Mouse (Mus musculus): Measurements from ENCODE around the gene Fam170b. TPM values are rescaled to one million over a fixed set of nuclear protein-coding genes. Genes with fewer than 3 reads are reported as not detected.

The Fam170b gene
- 0.13 TPM in 1 of 2 replicates, not detected in the other for total RNA-seq (2012; rRNA removed)

DNA sequence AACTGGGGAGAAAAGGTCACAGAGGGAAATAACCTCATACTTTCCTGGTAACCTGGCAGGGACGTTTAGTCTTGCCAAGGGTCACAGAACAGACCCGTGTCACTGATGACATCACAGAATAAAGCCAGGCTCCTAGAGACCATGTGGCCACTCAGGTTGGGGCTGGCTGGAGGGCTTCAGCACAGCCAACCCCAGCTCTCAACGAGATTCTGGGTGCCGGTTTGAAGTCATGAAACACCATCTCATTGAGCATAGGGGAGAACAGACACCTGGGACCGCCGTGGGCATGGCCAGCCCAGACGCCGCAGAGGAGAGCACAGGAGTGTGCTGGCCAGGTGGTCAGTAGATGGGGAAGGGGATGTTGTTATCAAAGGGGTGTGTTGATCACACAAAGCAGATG, at the start of gene Fam170b:
TSS of gene Fam170b (plus strand) at position 116 of the 400 bp plus-strand sequence.
- no peak within 1 kb of the TSS for H3K4me3 ChIP-seq (ENCODE audit: insufficient read depth in 1 of 2, low read depth in 1 of 2, low read length in 2 of 2, poor library complexity in 1 of 2, severe bottlenecking in 1 of 2)
- no peak for DNase-seq (ENCODE audit: low read depth, low spot score)
- in situ Hi-C loops (cut with MboI; ENCODE audit: low sequenced_read_pairs in 2 of 2, unreplicated experiment in 2 of 2): no loop called here
- TF ChIP-seq ZC3H11A (IDR thresholded peaks at IDR 0.05; ENCODE audit: borderline replicate concordance, low read depth, low read length) (no peak), CHD2 (IDR thresholded peaks at IDR 0.05; ENCODE audit: low read depth, low read length) (no peak), MAFK (IDR thresholded peaks at IDR 0.05; ENCODE audit: insufficient read depth, low read depth, low read length) (no peak), HCFC1 (IDR thresholded peaks at IDR 0.05; ENCODE audit: borderline replicate concordance, insufficient read depth, low read length) (no peak), ZNF384 (IDR thresholded peaks at IDR 0.05; ENCODE audit: low read depth, low read length) (no peak)
- no peaks in the 10 kb centered on the region for H3K4me1 ChIP-seq (ENCODE audit: control insufficient read depth in 2 of 2, insufficient read depth in 2 of 2, low read length in 2 of 2, poor library complexity in 1 of 2)
- H3K27ac ChIP-seq (ENCODE audit: insufficient read depth, low read depth, low read length, poor library complexity, severe bottlenecking): no peak within 1 kb of the TSS
- no peak within 1 kb of the TSS for H3K9ac ChIP-seq (ENCODE audit: insufficient read depth, low read depth, low read length, poor library complexity, severe bottlenecking)
- no peaks in the 10 kb centered on the region for H3K9me3 ChIP-seq (ENCODE audit: control insufficient read depth, insufficient read depth, low read depth, low read length)
- H3K36me3 ChIP-seq (ENCODE audit: control insufficient read depth, insufficient read depth, low read length, poor library complexity, severe bottlenecking): no peaks in the 10 kb centered on the region

DNA sequence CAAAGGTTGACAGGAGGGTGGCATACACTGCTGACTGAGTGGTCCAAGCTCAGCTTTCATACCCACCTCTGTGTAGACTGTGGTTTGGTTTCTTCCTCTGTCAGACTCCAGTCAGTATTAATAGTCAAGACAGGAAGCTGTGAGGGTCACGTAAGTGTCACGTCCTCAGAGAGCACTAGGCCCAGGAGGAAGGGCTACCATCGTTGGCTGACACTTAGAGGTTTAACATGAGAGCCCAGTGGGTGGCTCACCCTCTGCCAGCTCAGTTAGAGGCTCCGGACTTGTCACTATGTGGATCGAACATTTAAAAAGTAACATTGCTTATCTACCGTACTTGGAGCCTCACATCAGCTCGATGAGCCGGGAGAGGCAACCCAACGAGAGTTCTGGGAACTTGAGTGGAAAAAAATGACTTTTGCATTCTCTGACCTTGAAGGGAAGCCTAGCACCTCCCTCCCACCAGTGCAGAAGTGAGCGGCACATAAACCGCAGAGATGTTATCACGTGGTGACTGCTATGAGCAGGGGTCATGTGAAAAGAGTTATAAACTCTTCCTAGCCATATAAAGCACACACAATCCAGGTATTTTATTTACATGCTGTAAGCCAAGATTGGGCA, 49.5 kb upstream of the Fam170b start:
- Histone ChIP-seq H3K4me3 (ENCODE audit: insufficient read depth in 1 of 2, low read depth in 1 of 2, low read length in 2 of 2, poor library complexity in 1 of 2, severe bottlenecking in 1 of 2) (no peak overlapping the region), H3K4me1 (ENCODE audit: control insufficient read depth in 2 of 2, insufficient read depth in 2 of 2, low read length in 2 of 2, poor library complexity in 1 of 2) (no peaks in the 10 kb centered on the region), H3K9ac (ENCODE audit: insufficient read depth, low read depth, low read length, poor library complexity, severe bottlenecking) (no peak overlapping the region), H3K9me3 (ENCODE audit: control insufficient read depth, insufficient read depth, low read depth, low read length) (no peaks in the 10 kb centered on the region), H3K36me3 (ENCODE audit: control insufficient read depth, insufficient read depth, low read length, poor library complexity, severe bottlenecking) (no peaks in the 10 kb centered on the region), H3K27ac (ENCODE audit: insufficient read depth, low read depth, low read length, poor library complexity, severe bottlenecking) (no peak overlapping the region)
- in situ Hi-C loops (cut with MboI; ENCODE audit: low sequenced_read_pairs in 2 of 2, unreplicated experiment in 2 of 2): no loop called here
- DNase-seq (ENCODE audit: low read depth, low spot score): no peak
- TF ChIP-seq CHD2 (IDR thresholded peaks at IDR 0.05; ENCODE audit: low read depth, low read length): no peak
- TF ChIP-seq MAFK (IDR thresholded peaks at IDR 0.05; ENCODE audit: insufficient read depth, low read depth, low read length): no peak
- TF ChIP-seq ZC3H11A (IDR thresholded peaks at IDR 0.05; ENCODE audit: borderline replicate concordance, low read depth, low read length): no peak
- no peak for TF ChIP-seq HCFC1 (IDR thresholded peaks at IDR 0.05; ENCODE audit: borderline replicate concordance, insufficient read depth, low read length)
- TF ChIP-seq ZNF384 (IDR thresholded peaks at IDR 0.05; ENCODE audit: low read depth, low read length): no peak

DNA sequence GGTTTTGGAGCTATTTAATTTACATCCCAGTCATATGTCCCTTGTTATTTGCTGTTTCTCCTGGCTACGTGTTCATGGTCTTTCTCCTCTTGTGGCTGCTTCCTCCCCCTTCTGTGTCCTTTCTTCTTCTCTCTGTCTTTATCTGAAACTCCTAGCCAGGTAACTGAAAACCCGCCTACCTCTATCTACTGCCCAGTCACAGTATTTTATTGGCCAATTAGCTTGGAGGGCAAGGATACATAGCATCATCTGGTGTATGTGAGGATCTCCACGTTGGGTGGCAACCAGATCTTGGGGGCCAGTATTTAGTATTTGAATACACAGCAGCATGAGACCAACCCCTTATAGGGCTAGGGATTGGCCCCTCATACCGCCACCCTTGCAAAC, 49.0 kb upstream of the Fam170b start:
- Histone ChIP-seq H3K4me3 (ENCODE audit: insufficient read depth in 1 of 2, low read depth in 1 of 2, low read length in 2 of 2, poor library complexity in 1 of 2, severe bottlenecking in 1 of 2) (no peak overlapping the region), H3K9ac (ENCODE audit: insufficient read depth, low read depth, low read length, poor library complexity, severe bottlenecking) (no peak overlapping the region), H3K36me3 (ENCODE audit: control insufficient read depth, insufficient read depth, low read length, poor library complexity, severe bottlenecking) (no peaks in the 10 kb centered on the region), H3K4me1 (ENCODE audit: control insufficient read depth in 2 of 2, insufficient read depth in 2 of 2, low read length in 2 of 2, poor library complexity in 1 of 2) (no peaks in the 10 kb centered on the region), H3K27ac (ENCODE audit: insufficient read depth, low read depth, low read length, poor library complexity, severe bottlenecking) (no peak overlapping the region), H3K9me3 (ENCODE audit: control insufficient read depth, insufficient read depth, low read depth, low read length) (no peaks in the 10 kb centered on the region)
- no peak for TF ChIP-seq CHD2 (IDR thresholded peaks at IDR 0.05; ENCODE audit: low read depth, low read length)
- TF ChIP-seq HCFC1 (IDR thresholded peaks at IDR 0.05; ENCODE audit: borderline replicate concordance, insufficient read depth, low read length): no peak
- TF ChIP-seq ZNF384 (IDR thresholded peaks at IDR 0.05; ENCODE audit: low read depth, low read length): no peak
- TF ChIP-seq ZC3H11A (IDR thresholded peaks at IDR 0.05; ENCODE audit: borderline replicate concordance, low read depth, low read length): no peak
- no peak for TF ChIP-seq MAFK (IDR thresholded peaks at IDR 0.05; ENCODE audit: insufficient read depth, low read depth, low read length)
- in situ Hi-C loops (cut with MboI; ENCODE audit: low sequenced_read_pairs in 2 of 2, unreplicated experiment in 2 of 2): no loop called here
- no peak for DNase-seq (ENCODE audit: low read depth, low spot score)

DNA sequence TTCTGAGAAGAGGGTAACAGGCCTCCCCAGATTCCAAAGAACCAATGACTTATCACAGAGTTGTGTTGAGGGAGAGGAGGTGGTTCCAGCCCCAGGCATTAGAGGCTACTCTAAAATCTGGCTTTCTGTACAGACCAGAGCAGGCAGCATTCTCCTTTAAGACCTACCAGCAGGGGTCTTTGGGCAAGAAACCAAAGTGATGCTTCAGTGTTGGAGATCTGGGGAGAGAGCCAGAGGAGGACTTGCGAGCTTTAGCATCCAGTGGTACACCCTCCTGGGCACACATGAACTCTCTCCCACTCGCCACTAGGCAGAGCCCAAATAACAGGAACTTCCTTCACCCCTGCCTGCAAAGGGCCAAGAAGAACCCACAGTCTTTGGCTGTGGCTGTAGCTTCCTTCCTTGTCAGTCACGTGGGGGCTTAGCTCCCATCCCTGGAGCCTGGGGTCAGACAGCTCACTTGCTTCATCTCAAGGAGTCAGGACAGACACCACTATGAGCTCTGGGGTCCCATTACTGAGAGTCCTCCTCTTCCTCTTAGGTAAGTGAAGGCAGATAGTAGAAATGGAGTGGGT, 48.1 kb upstream of the Fam170b start, which contains the start of gene Tmem273:
TSS of gene Tmem273 (plus strand) at position 408 of the 575 bp plus-strand sequence.
- H3K36me3 ChIP-seq (ENCODE audit: control insufficient read depth, insufficient read depth, low read length, poor library complexity, severe bottlenecking): no peaks in the 10 kb centered on the region
- H3K27ac ChIP-seq (ENCODE audit: insufficient read depth, low read depth, low read length, poor library complexity, severe bottlenecking): no peak within 1 kb of the TSS
- no peak within 1 kb of the TSS for H3K4me3 ChIP-seq (ENCODE audit: insufficient read depth in 1 of 2, low read depth in 1 of 2, low read length in 2 of 2, poor library complexity in 1 of 2, severe bottlenecking in 1 of 2)
- no peak within 1 kb of the TSS for H3K9ac ChIP-seq (ENCODE audit: insufficient read depth, low read depth, low read length, poor library complexity, severe bottlenecking)
- no peak for TF ChIP-seq ZC3H11A (IDR thresholded peaks at IDR 0.05; ENCODE audit: borderline replicate concordance, low read depth, low read length)
- no peak for TF ChIP-seq HCFC1 (IDR thresholded peaks at IDR 0.05; ENCODE audit: borderline replicate concordance, insufficient read depth, low read length)
- TF ChIP-seq MAFK (IDR thresholded peaks at IDR 0.05; ENCODE audit: insufficient read depth, low read depth, low read length): no peak
- no peak for TF ChIP-seq ZNF384 (IDR thresholded peaks at IDR 0.05; ENCODE audit: low read depth, low read length)
- no peak for TF ChIP-seq CHD2 (IDR thresholded peaks at IDR 0.05; ENCODE audit: low read depth, low read length)
- DNase-seq (ENCODE audit: low read depth, low spot score): no peak
- H3K9me3 ChIP-seq (ENCODE audit: control insufficient read depth, insufficient read depth, low read depth, low read length): no peaks in the 10 kb centered on the region
- H3K4me1 ChIP-seq (ENCODE audit: control insufficient read depth in 2 of 2, insufficient read depth in 2 of 2, low read length in 2 of 2, poor library complexity in 1 of 2): no peaks in the 10 kb centered on the region
- in situ Hi-C loops (cut with MboI; ENCODE audit: low sequenced_read_pairs in 2 of 2, unreplicated experiment in 2 of 2): no loop called here

All from ES-E14 (cell line).